ENCODE assay signal across 8 mouse cellular contexts in genomic region chr2:70561077-70561795, GRCm38 (mm10). TPM values are rescaled to one million over a fixed set of nuclear protein-coding genes. Genes with fewer than 3 reads are reported as not detected.
DNase-seq lines count a peak whose midpoint lies in the region; ATAC-seq and TF ChIP-seq lines count a peak whose summit lies in the region.

No protein-coding gene starts in this region.

- peaks cover 93% of the 10 kb centered on the region for H3K27me3 ChIP-seq in forebrain, embryonic 10.5 days (ENCODE audit: poor library complexity, severe bottlenecking)
- H3K27me3 ChIP-seq in hindbrain, embryonic 16.5 days (replicated peaks; ENCODE audit: control insufficient read depth, insufficient read depth, low read length) = peaks cover 14% of the 10 kb centered on the region
- H3K27me3 ChIP-seq in limb, embryonic 14.5 days (ENCODE audit: control insufficient read depth, insufficient read depth, low read length) = peaks cover 78% of the 10 kb centered on the region
- H3K27me3 ChIP-seq in neural tube, embryonic 11.5 days (ENCODE audit: control insufficient read depth, insufficient read depth, low read length) = peaks cover 75% of the 10 kb centered on the region

- H3K27ac ChIP-seq in left cerebral cortex, adult 2 months = peak overlapping the region; percentile 40; the same call in 1 of the 2 replicates
- H3K27ac ChIP-seq in forebrain, embryonic 10.5 days = no peak overlapping the region
- H3K27ac ChIP-seq in hindbrain, embryonic 16.5 days (ENCODE audit: low read depth, low read length) = peak overlapping the region; percentile 88
- no peak overlapping the region for H3K27ac ChIP-seq in limb, embryonic 14.5 days (replicated peaks; ENCODE audit: low read depth, low read length)
- peak overlapping the region; percentile 45; the same call in 1 of the 2 replicates for H3K27ac ChIP-seq in neural tube, embryonic 11.5 days (ENCODE audit: low read depth, low read length)

- peaks cover 72% of the 10 kb centered on the region for H3K4me1 ChIP-seq in forebrain, embryonic 10.5 days
- H3K4me1 ChIP-seq in hindbrain, embryonic 16.5 days (ENCODE audit: control insufficient read depth, insufficient read depth, low read depth, low read length) = peaks cover 7% of the 10 kb centered on the region
- peaks cover 18% of the 10 kb centered on the region for H3K4me1 ChIP-seq in limb, embryonic 14.5 days (ENCODE audit: control insufficient read depth, insufficient read depth, low read length)
- H3K4me1 ChIP-seq in neural tube, embryonic 11.5 days (ENCODE audit: control insufficient read depth, insufficient read depth, low read length) = peaks cover 20% of the 10 kb centered on the region

- peak overlapping the region; percentile 59 for H3K4me2 ChIP-seq in hindbrain, embryonic 16.5 days (ENCODE audit: low read length)
- no peak overlapping the region for H3K4me2 ChIP-seq in limb, embryonic 14.5 days (replicated peaks; ENCODE audit: low read depth, low read length, severe bottlenecking)
- H3K4me2 ChIP-seq in neural tube, embryonic 11.5 days (ENCODE audit: low read depth) = peak overlapping the region; percentile 19; the same call in 1 of the 2 replicates

- peak overlapping the region; percentile 24 for H3K4me3 ChIP-seq in left cerebral cortex, adult 2 months
- peak overlapping the region; percentile 48; the same call in 1 of the 2 replicates for H3K4me3 ChIP-seq in forebrain, embryonic 10.5 days
- peak overlapping the region; percentile 53 for H3K4me3 ChIP-seq in hindbrain, embryonic 16.5 days (ENCODE audit: low read length)
- 0 out of 2 replicates have a peak overlapping the region, but pooled peaks have one; percentile 25 for H3K4me3 ChIP-seq in limb, embryonic 14.5 days (replicated peaks; ENCODE audit: low read length)
- H3K4me3 ChIP-seq in neural tube, embryonic 11.5 days (ENCODE audit: low read depth, low read length) = peak overlapping the region; percentile 37; the same call in 1 of the 2 replicates

- TF ChIP-seq POLR2A in limb, embryonic 14.5 days (IDR thresholded peaks at IDR 0.05; ENCODE audit: borderline replicate concordance, extremely low read depth, insufficient read depth, insufficient read length) = no peak

- H3K36me3 ChIP-seq in forebrain, embryonic 10.5 days (replicated peaks) = no peaks in the 10 kb centered on the region
- no peaks in the 10 kb centered on the region for H3K36me3 ChIP-seq in hindbrain, embryonic 16.5 days (ENCODE audit: control insufficient read depth, insufficient read depth, low read length)
- H3K36me3 ChIP-seq in limb, embryonic 14.5 days (ENCODE audit: control insufficient read depth, insufficient read depth, low read length) = no peaks in the 10 kb centered on the region
- H3K36me3 ChIP-seq in neural tube, embryonic 11.5 days (ENCODE audit: control insufficient read depth, insufficient read depth, low read length) = no peaks in the 10 kb centered on the region

- intact Hi-C loops in left cerebral cortex, adult 2 months (cut with DNase I) = loop anchor here (5.0 kb wide), 2 partner anchors 966 to 981 kb away; partner anchors contain the start of gene Dlx1

- WGBS in forebrain, embryonic 10.5 days = under 1% methylated on average over 29 of the region's 29 CpGs
- WGBS in hindbrain, embryonic 16.5 days = under 1% methylated on average over 29 of the region's 29 CpGs
- 1% methylated on average over 29 of the region's 29 CpGs for WGBS in limb, embryonic 14.5 days
- WGBS in neural tube, embryonic 11.5 days = under 1% methylated on average over 29 of the region's 29 CpGs

- H3K9me3 ChIP-seq in forebrain, embryonic 10.5 days = no peaks in the 10 kb centered on the region
- no peaks in the 10 kb centered on the region for H3K9me3 ChIP-seq in hindbrain, embryonic 16.5 days (ENCODE audit: control insufficient read depth, low read length)
- H3K9me3 ChIP-seq in limb, embryonic 14.5 days (ENCODE audit: control insufficient read depth, low read length) = no peaks in the 10 kb centered on the region
- no peaks in the 10 kb centered on the region for H3K9me3 ChIP-seq in neural tube, embryonic 11.5 days (ENCODE audit: control insufficient read depth, low read length)

- ATAC-seq in hindbrain, embryonic 16.5 days = peak; percentile 64
- ATAC-seq in limb, embryonic 14.5 days (ENCODE audit: low FRiP score, low read depth) = peak; percentile 64; the same call in 1 of the 2 replicates
- peak; percentile 43 for ATAC-seq in neural tube, embryonic 11.5 days (ENCODE audit: insufficient read depth, low FRiP score, low TSS enrichment)

- DNase-seq in left cerebral cortex, adult 2 months (ENCODE audit: extremely low spot score in 1 of 2, low spot score in 2 of 2) = peak; percentile 59 to 75
- DNase-seq in left cerebral cortex, adult 8-10 months (ENCODE audit: low spot score in 2 of 2) = no peak
- peak; percentile 47 to 61 for DNase-seq in adrenal gland, adult 18-20 months (ENCODE audit: low spot score in 2 of 2)
- peak; percentile 83 for DNase-seq in forebrain, embryonic 10.5 days (ENCODE audit: extremely low spot score, low spot score)
- DNase-seq in limb, embryonic 14.5 days (ENCODE audit: low spot score) = peak; percentile 60
- DNase-seq in neural tube, embryonic 11.5 days (ENCODE audit: low spot score) = peak; percentile 80
- DNase-seq in yolk sac, embryonic 10.5 days (ENCODE audit: low spot score) = peak; percentile 40

- peak; percentile 62 for TF ChIP-seq CTCF in left cerebral cortex, adult 2 months (IDR thresholded peaks at IDR 0.05)

- H3K9ac ChIP-seq in hindbrain, embryonic 16.5 days (ENCODE audit: low read depth, low read length) = peak overlapping the region; percentile 67
- H3K9ac ChIP-seq in limb, embryonic 14.5 days (ENCODE audit: low read depth, low read length, severe bottlenecking) = no peak overlapping the region
- no peak overlapping the region for H3K9ac ChIP-seq in neural tube, embryonic 11.5 days (ENCODE audit: low read length)

RNA-seq across cellular contexts. Expression of gene Gad1, which starts 8.4 kb away (rescaled TPM):
- 100 to 1,000 TPM; 374 to 427 TPM for total RNA-seq in left cerebral cortex, adult 2 months (2021)
- 100 to 1,000 TPM; 404 to 571 (median 466) TPM for total RNA-seq in left cerebral cortex, adult 8-10 months (2022)
- total RNA-seq in adrenal gland, adult 18-20 months (2021) = 1 to 10 TPM; 6.6 to 9.6 TPM
- polyA plus RNA-seq in forebrain, embryonic 10.5 days (2016; fragmentation: Nextera tagmentation; extraction: Ambion mirVana) = 2.3 and 3.4 TPM in 2 replicates
- polyA plus RNA-seq in hindbrain, embryonic 16.5 days (2015; fragmentation: Nextera tagmentation; extraction: Ambion mirVana) = 125 and 131 TPM in 2 replicates
- polyA plus RNA-seq in limb, embryonic 14.5 days (2012; rRNA removed) = 0.51 and 0.91 TPM in 2 replicates
- polyA plus RNA-seq in limb, embryonic 14.5 days (2014; fragmentation: Nextera tagmentation; extraction: Ambion mirVana) = 0.37 and 0.39 TPM in 2 replicates
- 9.4 TPM in 2 replicates for polyA plus RNA-seq in neural tube, embryonic 11.5 days (2014; fragmentation: Nextera tagmentation; extraction: Ambion mirVana)

RNA-seq across cellular contexts. Expression of gene Erich2, which starts 52.6 kb away (rescaled TPM):
- total RNA-seq in left cerebral cortex, adult 2 months (2021) = under 1 TPM in 1 of 2 experiments, not detected in 1; 0.38 TPM
- total RNA-seq in left cerebral cortex, adult 8-10 months (2022) = 1 to 10 TPM in 2 of 4 experiments, under 1 TPM in 2; 0.48 to 1.6 (median 0.85) TPM
- under 1 TPM in 1 of 2 experiments, not detected in 1; 0.23 TPM for total RNA-seq in adrenal gland, adult 18-20 months (2021)
- 0.56 and 0.77 TPM in 2 replicates for polyA plus RNA-seq in forebrain, embryonic 10.5 days (2016; fragmentation: Nextera tagmentation; extraction: Ambion mirVana)
- 3.1 and 4.0 TPM in 2 replicates for polyA plus RNA-seq in hindbrain, embryonic 16.5 days (2015; fragmentation: Nextera tagmentation; extraction: Ambion mirVana)
- polyA plus RNA-seq in limb, embryonic 14.5 days (2012; rRNA removed) = 1.1 and 2.0 TPM in 2 replicates
- polyA plus RNA-seq in limb, embryonic 14.5 days (2014; fragmentation: Nextera tagmentation; extraction: Ambion mirVana) = 1.3 and 2.2 TPM in 2 replicates
- polyA plus RNA-seq in neural tube, embryonic 11.5 days (2014; fragmentation: Nextera tagmentation; extraction: Ambion mirVana) = 1.2 and 1.6 TPM in 2 replicates

Comparison
In these comparisons a context has a peak if more than half of its experiments do, and no peak if none do; other contexts are left out.
1. DNase-seq: peak in left cerebral cortex, adult 2 months (2 of 2), adrenal gland, adult 18-20 months (2 of 2), forebrain, embryonic 10.5 days (single experiment), limb, embryonic 14.5 days (single experiment), neural tube, embryonic 11.5 days (single experiment) and yolk sac, embryonic 10.5 days (single experiment); none in left cerebral cortex, adult 8-10 months (0 of 2).
2. H3K27ac ChIP-seq: peak in left cerebral cortex, adult 2 months (single experiment), hindbrain, embryonic 16.5 days (single experiment) and neural tube, embryonic 11.5 days (single experiment); none in forebrain, embryonic 10.5 days (single experiment) and limb, embryonic 14.5 days (single experiment).
3. RNA of gene Gad1, which starts 8.4 kb away (polyA plus RNA-seq): 125 to 131 TPM in hindbrain, embryonic 16.5 days; 9.4 TPM in neural tube, embryonic 11.5 days, 2.3 to 3.4 TPM in forebrain, embryonic 10.5 days and 0.37 to 0.91 TPM in limb, embryonic 14.5 days; every median in the first group is over 10 times any median in the second.
4. Peak in every context shown above with its lines, with median percentiles within 50 percentile points of each other: H3K4me3 ChIP-seq and ATAC-seq.